Mouse (Mus musculus): ENCODE measurements around the gene Nek10.

- TF ChIP-seq MAFK (IDR thresholded peaks at IDR 0.05; ENCODE audit: insufficient read depth, low read depth, low read length) (no peak), ZC3H11A (IDR thresholded peaks at IDR 0.05; ENCODE audit: borderline replicate concordance, low read depth, low read length) (no peak)
Measured at GRCm38 (mm10) chr14:14896399-14897136, 93.4 kb downstream of the Nek10 start.
